Mouse (Mus musculus): ENCODE results near the gene Mtch2.

Mtch2 gene

GRCm38 (mm10) chr2:90911668-90912067 is 64.7 kb downstream of the Mtch2 start:
- no peak for DNase-seq

GRCm38 (mm10) chr2:90913671-90914070 is 66.7 kb downstream of the Mtch2 start:
- DNase-seq: no peak

- no peak for DNase-seq
Measured at GRCm38 (mm10) chr2:90915516-90915915, 68.6 kb downstream of the Mtch2 start.
